Mouse (Mus musculus): ENCODE data around the gene AC124108.1. TPM values are rescaled to one million over a fixed set of nuclear protein-coding genes. Genes with fewer than 3 reads are reported as not detected.

The AC124108.1 gene
- polyA plus RNA-seq, 1 experiment from 2014 or later = 0.19 TPM

DNA sequence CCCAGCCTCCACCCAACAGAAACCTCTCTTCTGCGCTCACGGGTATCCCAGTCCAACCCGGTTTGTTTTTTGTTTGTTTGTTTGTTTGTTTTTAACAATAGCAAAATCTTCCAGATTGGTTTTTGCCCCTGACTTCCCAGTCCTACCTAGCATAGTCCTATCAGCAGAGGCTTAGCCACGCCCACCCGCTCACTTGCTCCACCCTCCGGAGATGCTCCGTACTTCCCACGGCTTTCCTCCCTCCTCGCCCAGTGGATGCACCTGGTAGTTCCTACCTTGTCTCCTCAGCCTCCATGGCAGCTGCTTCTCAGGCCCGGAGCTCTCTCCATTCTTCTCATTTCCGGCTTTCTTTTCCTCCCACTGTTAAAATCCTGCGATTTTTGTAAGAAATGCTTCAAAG lies 42.3 kb downstream of the AC124108.1 start:
- H3K36me3 ChIP-seq = no peaks in the 10 kb centered on the region
- H3K27me3 ChIP-seq = peaks cover 21% of the 10 kb centered on the region; the same call in 1 of the 2 replicates
- no peak for ATAC-seq (ENCODE audit: low FRiP score, low read depth)
- H3K27ac ChIP-seq = no peak overlapping the region
- H3K4me2 ChIP-seq (replicated peaks) = no peak overlapping the region
- no peaks in the 10 kb centered on the region for H3K9me3 ChIP-seq
- no peak overlapping the region for H3K9ac ChIP-seq
- no peaks in the 10 kb centered on the region for H3K4me1 ChIP-seq
- 23% methylated on average over 12 of the region's 12 CpGs for WGBS
- no peak overlapping the region for H3K4me3 ChIP-seq

DNA sequence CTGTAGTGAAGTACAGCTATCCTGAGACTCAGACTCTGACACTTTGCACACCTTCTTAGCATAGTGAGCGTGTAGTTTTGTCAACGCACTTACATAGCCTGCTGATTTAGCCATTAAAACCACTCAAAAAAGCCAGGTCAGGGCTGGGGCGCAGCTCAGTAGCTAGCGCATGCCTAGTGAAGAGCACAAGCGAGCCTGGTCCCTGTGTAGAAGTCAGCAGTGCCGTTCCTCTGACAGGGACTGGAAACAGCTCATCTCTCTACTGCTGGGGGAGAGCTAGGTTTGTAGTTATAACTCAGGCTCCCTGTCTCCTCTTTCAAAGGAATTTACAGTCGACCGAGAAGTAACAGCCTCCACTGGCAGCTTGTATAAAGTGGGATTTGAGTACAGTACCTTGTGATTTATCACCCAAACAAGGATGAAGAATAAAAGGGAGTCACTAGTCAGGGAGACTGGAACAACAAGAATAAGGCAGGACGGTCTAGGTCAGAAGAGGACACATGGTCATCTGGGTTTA lies 43.6 kb downstream of the AC124108.1 start:
- H3K27me3 ChIP-seq = peaks cover 21% of the 10 kb centered on the region; the same call in 1 of the 2 replicates
- no peaks in the 10 kb centered on the region for H3K36me3 ChIP-seq
- no peak overlapping the region for H3K4me3 ChIP-seq
- no peak overlapping the region for H3K4me2 ChIP-seq (replicated peaks)
- H3K9me3 ChIP-seq = no peaks in the 10 kb centered on the region
- no peak overlapping the region for H3K27ac ChIP-seq
- no peak for ATAC-seq (ENCODE audit: low FRiP score, low read depth)
- no peaks in the 10 kb centered on the region for H3K4me1 ChIP-seq
- WGBS = 40% methylated on average over 9 of the region's 9 CpGs
- no peak overlapping the region for H3K9ac ChIP-seq

DNA sequence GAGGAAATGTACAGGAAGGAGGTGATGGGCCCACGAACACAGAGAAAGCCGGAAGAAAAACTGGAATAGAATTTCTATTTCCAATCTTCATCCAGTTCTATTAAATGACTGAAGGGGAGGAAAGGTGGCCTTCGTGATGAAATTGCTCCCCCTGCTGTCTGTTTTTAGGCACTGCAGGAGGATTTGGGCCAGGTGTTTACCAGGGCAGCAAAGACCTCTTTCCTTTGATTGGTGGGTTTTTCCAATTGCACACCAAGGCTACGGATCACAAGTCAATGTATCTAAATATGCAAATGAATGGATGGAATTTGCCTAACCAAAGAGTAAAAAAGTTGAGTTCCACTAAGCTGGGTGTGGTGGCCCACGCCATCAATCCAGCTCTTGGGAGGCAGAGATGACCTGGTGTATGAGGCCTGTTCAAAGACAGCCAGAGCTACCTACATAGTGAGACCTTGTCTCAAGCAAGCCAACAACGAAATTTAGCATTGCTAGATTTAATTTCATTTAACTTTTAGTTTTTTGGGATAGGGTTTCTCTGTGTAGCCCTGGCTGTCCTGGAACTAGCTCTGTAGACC lies 46.4 kb downstream of the AC124108.1 start:
- H3K4me2 ChIP-seq (replicated peaks) = no peak overlapping the region
- no peaks in the 10 kb centered on the region for H3K4me1 ChIP-seq
- H3K9ac ChIP-seq = no peak overlapping the region
- H3K4me3 ChIP-seq = no peak overlapping the region
- H3K36me3 ChIP-seq = no peaks in the 10 kb centered on the region
- H3K9me3 ChIP-seq = no peaks in the 10 kb centered on the region
- 22% methylated on average over 6 of the region's 6 CpGs for WGBS
- H3K27me3 ChIP-seq = peaks cover 21% of the 10 kb centered on the region; the same call in 1 of the 2 replicates
- no peak for ATAC-seq (ENCODE audit: low FRiP score, low read depth)
- H3K27ac ChIP-seq = no peak overlapping the region

DNA sequence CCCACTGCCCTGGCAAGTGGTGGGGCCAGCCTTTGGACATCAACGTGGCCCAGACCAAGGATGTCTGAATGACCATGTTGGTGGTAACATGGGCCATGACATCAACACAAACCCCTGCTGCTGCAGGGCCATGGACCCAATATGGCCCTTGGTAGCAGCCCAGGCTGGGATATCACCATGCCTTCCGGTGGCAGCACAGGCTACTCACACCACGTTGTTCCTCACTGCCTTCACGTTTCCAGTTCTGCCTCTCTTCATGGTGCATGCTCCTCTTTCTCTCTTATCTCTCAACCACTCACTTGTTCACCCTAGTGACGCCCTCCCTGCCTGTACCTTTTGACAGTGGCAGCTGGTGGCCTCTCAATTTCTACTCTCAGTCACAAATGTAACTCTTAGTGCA lies 53.8 kb downstream of the AC124108.1 start:
- H3K4me3 ChIP-seq = no peak overlapping the region
- no peaks in the 10 kb centered on the region for H3K4me1 ChIP-seq
- no peak overlapping the region for H3K9ac ChIP-seq
- ATAC-seq (ENCODE audit: low FRiP score, low read depth) = no peak
- H3K4me2 ChIP-seq (replicated peaks) = no peak overlapping the region
- H3K27me3 ChIP-seq = no peaks in the 10 kb centered on the region
- H3K36me3 ChIP-seq = no peaks in the 10 kb centered on the region
- no peaks in the 10 kb centered on the region for H3K9me3 ChIP-seq
- 76% methylated on average over 5 of the region's 5 CpGs for WGBS
- H3K27ac ChIP-seq = no peak overlapping the region

DNA sequence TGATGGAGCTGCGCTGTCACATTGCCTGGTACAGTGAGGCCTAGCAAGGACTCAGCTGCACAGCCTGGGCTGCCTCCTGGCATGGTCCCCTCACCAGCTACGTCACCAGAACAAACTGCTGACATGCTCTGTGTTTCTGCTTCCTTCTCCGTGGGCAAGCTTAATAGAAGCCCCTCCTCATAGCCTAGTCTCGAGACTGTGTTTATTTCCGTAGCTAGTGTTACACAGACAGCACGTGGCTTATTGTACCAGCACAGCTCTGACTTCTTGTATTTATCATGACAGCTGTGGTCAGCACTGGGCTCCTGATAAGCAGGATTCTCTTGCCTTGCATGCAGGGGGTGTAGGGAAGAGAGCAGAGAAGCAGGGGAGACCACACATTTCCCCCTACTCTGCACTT lies 54.9 kb downstream of the AC124108.1 start:
- Histone ChIP-seq H3K36me3 (no peaks in the 10 kb centered on the region), H3K4me3 (no peak overlapping the region), H3K9me3 (no peaks in the 10 kb centered on the region), H3K27ac (no peak overlapping the region), H3K27me3 (no peaks in the 10 kb centered on the region), H3K9ac (no peak overlapping the region), H3K4me2 (replicated peaks) (no peak overlapping the region), H3K4me1 (no peaks in the 10 kb centered on the region)
- WGBS = 53% methylated on average over 6 of the region's 6 CpGs
- ATAC-seq (ENCODE audit: low FRiP score, low read depth) = no peak

DNA sequence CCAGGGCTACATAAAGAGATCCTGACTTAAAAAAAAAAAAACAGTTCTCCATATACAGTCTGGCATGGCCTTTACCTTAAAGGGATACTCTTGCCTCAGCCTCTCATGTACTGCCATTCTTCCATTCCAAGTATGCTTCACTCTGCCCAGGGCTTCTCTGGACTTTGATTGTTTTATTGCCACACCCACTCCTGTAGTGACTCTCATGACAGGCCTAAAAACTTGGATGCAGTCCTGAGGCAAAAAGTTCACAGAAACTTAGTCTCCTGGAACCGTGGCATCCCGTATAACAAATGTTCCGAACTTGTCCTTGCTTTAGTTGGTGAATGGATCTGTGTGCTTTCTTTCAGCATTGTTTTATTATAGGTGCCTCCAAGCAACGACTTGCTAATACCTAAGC lies 55.4 kb downstream of the AC124108.1 start:
- 83% methylated on average over 4 of the region's 4 CpGs for WGBS
- no peaks in the 10 kb centered on the region for H3K27me3 ChIP-seq
- no peak overlapping the region for H3K9ac ChIP-seq
- no peak overlapping the region for H3K4me3 ChIP-seq
- H3K4me1 ChIP-seq = no peaks in the 10 kb centered on the region
- H3K27ac ChIP-seq = no peak overlapping the region
- ATAC-seq (ENCODE audit: low FRiP score, low read depth) = no peak
- H3K36me3 ChIP-seq = no peaks in the 10 kb centered on the region
- no peak overlapping the region for H3K4me2 ChIP-seq (replicated peaks)
- no peaks in the 10 kb centered on the region for H3K9me3 ChIP-seq

DNA sequence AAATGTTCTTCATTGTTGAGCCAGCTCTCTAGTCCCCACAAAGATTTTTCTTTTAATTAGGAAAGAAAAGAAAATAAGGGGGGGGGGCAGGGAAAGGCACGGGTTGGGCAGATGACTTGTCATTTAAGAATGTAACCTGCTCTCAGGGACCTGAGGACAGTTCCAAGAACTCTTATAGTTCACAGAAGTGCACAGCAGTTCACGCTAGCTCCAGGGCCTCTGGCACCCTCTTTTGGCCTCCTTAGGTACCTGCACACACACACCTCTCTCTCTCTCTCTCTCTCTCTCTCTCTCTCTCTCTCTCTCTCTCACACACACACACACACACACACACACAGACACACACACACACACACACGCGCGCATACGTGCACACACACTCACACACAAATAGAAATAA lies 63.2 kb downstream of the AC124108.1 start:
- no peaks in the 10 kb centered on the region for H3K36me3 ChIP-seq
- no peaks in the 10 kb centered on the region for H3K27me3 ChIP-seq
- no peak overlapping the region for H3K4me2 ChIP-seq (replicated peaks)
- no peak overlapping the region for H3K9ac ChIP-seq
- no peaks in the 10 kb centered on the region for H3K4me1 ChIP-seq
- 87% methylated on average over 6 of the region's 6 CpGs for WGBS
- no peak overlapping the region for H3K4me3 ChIP-seq
- H3K27ac ChIP-seq = no peak overlapping the region
- 0 out of 2 replicates have a peak, but pooled peaks cover 3% of the 10 kb centered on the region for H3K9me3 ChIP-seq
- no peak for ATAC-seq (ENCODE audit: low FRiP score, low read depth)

MicroRNA genes within 50 kb of the gene (microRNA counts, 519-probe panel; counts per million panel counts)
- microRNA mmu-miR-135b = 2,500 counts per million, percentile 35 among the panel's probes with 10 or more counts

Small RNAs within 50 kb of the gene (microRNA-seq; reads per million reads assigned to microRNA genes)
- gene Mir135b = 349 reads per million, percentile 67 among the genes with 10 or more reads in this experiment

Other genes starting within 250 kb of the AC124108.1 start
- gene Slc45a3, start 228.5 kb upstream of the AC124108.1 start, polyA plus RNA-seq (2015; fragmentation: Nextera tagmentation; extraction: Ambion mirVana) = 3.7 and 4.0 TPM in 2 replicates
- 18.0 and 20.2 TPM in 2 replicates for gene Elk4, start 183.8 kb upstream of the AC124108.1 start, polyA plus RNA-seq (2015; fragmentation: Nextera tagmentation; extraction: Ambion mirVana)
- 10.3 and 11.0 TPM in 2 replicates for gene Mfsd4a, start 123.4 kb upstream of the AC124108.1 start, polyA plus RNA-seq (2015; fragmentation: Nextera tagmentation; extraction: Ambion mirVana)
- 2.7 and 3.6 TPM in 2 replicates for gene Cdk18, start 51.8 kb upstream of the AC124108.1 start, polyA plus RNA-seq (2015; fragmentation: Nextera tagmentation; extraction: Ambion mirVana)
- 0.69 and 1.1 TPM in 2 replicates for gene Lemd1, start within 50 bp of the AC124108.1 start, polyA plus RNA-seq (2015; fragmentation: Nextera tagmentation; extraction: Ambion mirVana)
- gene Gm10188, start 38.3 kb downstream of the AC124108.1 start, polyA plus RNA-seq (2015; fragmentation: Nextera tagmentation; extraction: Ambion mirVana) = not detected in 2 replicates
- 0.09 and 0.11 TPM in 2 replicates for gene Klhdc8a, start 107.2 kb downstream of the AC124108.1 start, polyA plus RNA-seq (2015; fragmentation: Nextera tagmentation; extraction: Ambion mirVana)
- 1.2 and 1.4 TPM in 2 replicates for gene Nuak2, start 124.7 kb downstream of the AC124108.1 start, polyA plus RNA-seq (2015; fragmentation: Nextera tagmentation; extraction: Ambion mirVana)
- gene Tmcc2, start 199.8 kb downstream of the AC124108.1 start, polyA plus RNA-seq (2015; fragmentation: Nextera tagmentation; extraction: Ambion mirVana) = 12.0 and 14.4 TPM in 2 replicates
- 15.8 and 18.0 TPM in 2 replicates for gene Dstyk, start 226.1 kb downstream of the AC124108.1 start, polyA plus RNA-seq (2015; fragmentation: Nextera tagmentation; extraction: Ambion mirVana)

All from limb, embryonic 13.5 days (tissue).